Mouse (Mus musculus) layer of hippocampus, postnatal 25 days (tissue): ENCODE results near the gene Gfra1. TPM values are rescaled to one million over a fixed set of nuclear protein-coding genes. Genes with fewer than 3 reads are reported as not detected.
A peak's percentile ranks its signal among the peaks of the same experiment; 100 is the strongest.

Experiments
- DNase-seq, 2 experiments: peaks; one replicate each; pipeline ENCODE4 v3.0.0; 2022; ENCODE audit warnings: mixed read lengths in 2 of 2, low spot score in 1 of 2; ENCODE audit errors: extremely low spot score in 1 of 2
- total RNA-seq, 2 experiments: library from RNA; stranded (reverse); gene quantifications; 2 replicates each; pipeline ENCODE4 v1.2.3; 2021

The Gfra1 gene
- total RNA-seq, result 10 to 100 TPM; 57.4 to 68.1 TPM

- DNase-seq, result peak; percentile 42 to 54
Measured at GRCm38 (mm10) chr19:58455496-58456061, at the start of gene Gfra1. Gfra1 (minus strand) TSS chr19:58455909.

- DNase-seq, result no peak
Measured at GRCm38 (mm10) chr19:58500049-58500448, 44.3 kb upstream of the Gfra1 start.

GRCm38 (mm10) chr19:58499420-58499966, 43.8 kb upstream of the Gfra1 start:
- no peak for DNase-seq

GRCm38 (mm10) chr19:58497106-58497505, 41.4 kb upstream of the Gfra1 start:
- DNase-seq, result no peak

- DNase-seq, result no peak
Measured at GRCm38 (mm10) chr19:58486686-58487085, 31.0 kb upstream of the Gfra1 start.

GRCm38 (mm10) chr19:58482373-58482977, 26.8 kb upstream of the Gfra1 start:
- DNase-seq, result no peak

GRCm38 (mm10) chr19:58474251-58474650, 18.5 kb upstream of the Gfra1 start:
- no peak for DNase-seq

- DNase-seq, result peak; percentile 89 to 99
Measured at GRCm38 (mm10) chr19:58469421-58469820, 13.7 kb upstream of the Gfra1 start.

GRCm38 (mm10) chr19:58468331-58468730, 12.6 kb upstream of the Gfra1 start:
- no peak for DNase-seq

GRCm38 (mm10) chr19:58463755-58464154, 8.0 kb upstream of the Gfra1 start:
- DNase-seq, result no peak

GRCm38 (mm10) chr19:58460361-58461022, 4.8 kb upstream of the Gfra1 start:
- no peak for DNase-seq

GRCm38 (mm10) chr19:58456491-58457061, 867 bp upstream of the Gfra1 start:
- DNase-seq, result no peak

GRCm38 (mm10) chr19:58455061-58455495, 631 bp downstream of the Gfra1 start:
- peak; percentile 41 to 51 for DNase-seq

- peak; percentile 51 for DNase-seq
Measured at GRCm38 (mm10) chr19:58454261-58455060, 1.2 kb downstream of the Gfra1 start.

- peak in 1 of 2 experiments; percentile 20 for DNase-seq
Measured at GRCm38 (mm10) chr19:58453581-58453980, 2.1 kb downstream of the Gfra1 start.

- no peak for DNase-seq
Measured at GRCm38 (mm10) chr19:58452941-58453551, 2.7 kb downstream of the Gfra1 start.

- DNase-seq, result no peak
Measured at GRCm38 (mm10) chr19:58452178-58452819, 3.4 kb downstream of the Gfra1 start.

- DNase-seq, result no peak
Measured at GRCm38 (mm10) chr19:58451323-58451722, 4.4 kb downstream of the Gfra1 start.

GRCm38 (mm10) chr19:58450716-58451115, 5.0 kb downstream of the Gfra1 start:
- no peak for DNase-seq
